Mouse (Mus musculus): ENCODE results near the gene Zfp652.

Gene Zfp652

DNA sequence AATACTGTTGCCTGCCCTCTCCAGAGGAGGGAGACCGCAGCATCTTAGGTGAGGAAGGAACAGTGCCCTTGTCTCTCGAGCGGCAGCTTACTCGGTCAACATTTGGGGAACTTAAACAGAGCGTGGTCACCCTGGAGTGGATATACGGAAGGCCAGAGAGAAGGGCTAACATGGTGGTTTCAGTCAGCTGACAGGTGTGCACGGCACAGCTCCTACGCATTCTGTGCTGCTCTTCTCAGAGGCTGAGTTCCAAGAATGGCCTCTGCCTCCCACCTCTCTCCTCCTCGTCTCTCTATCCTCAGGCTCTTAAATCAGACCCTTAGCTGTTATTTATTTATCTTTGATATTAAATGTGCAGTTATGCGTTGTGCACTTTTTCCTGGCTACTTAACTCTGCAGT is 52.9 kb downstream of the Zfp652 start:
- no peak for DNase-seq (ENCODE audit: low read depth, low spot score)

DNA sequence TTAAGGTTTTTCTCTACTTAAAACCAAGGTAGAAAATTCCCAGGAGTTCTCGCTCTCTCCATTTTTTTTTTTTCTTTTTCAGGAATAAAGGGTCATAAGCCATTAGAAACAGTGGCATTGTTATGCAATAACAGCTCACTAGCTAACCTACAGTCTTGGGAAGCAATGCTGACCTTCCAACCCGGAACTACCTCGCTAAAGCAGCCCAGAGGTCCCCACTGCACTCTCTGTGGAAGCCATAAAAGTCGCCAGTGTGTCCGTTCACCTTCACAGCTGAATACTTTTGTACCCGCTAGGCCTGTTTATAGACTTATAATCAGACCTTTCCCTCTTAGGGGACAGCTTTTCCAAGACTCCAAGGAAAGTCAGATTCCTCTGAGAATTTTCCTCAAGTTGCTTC is 55.8 kb downstream of the Zfp652 start:
- no peak for DNase-seq (ENCODE audit: low read depth, low spot score)

DNA sequence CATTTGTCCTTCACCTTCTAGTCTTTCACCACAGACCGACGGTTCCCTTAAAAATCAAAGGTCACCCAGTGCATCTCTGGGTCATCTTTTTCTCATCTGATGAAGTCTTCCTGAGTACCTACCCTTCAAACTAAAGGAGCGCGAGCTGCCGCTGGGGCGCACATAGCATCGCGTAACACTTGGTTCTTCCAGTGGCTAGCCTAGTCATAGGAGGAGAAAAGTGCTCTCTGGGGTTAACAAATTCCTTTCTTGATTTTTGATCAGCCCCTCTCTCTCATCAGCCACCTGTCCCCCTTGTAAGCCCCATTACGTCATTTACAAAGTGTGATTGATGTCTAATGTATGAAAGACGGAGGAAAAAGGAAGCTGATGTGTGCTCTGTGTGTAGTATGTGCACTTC is 56.7 kb downstream of the Zfp652 start:
- no peak for DNase-seq (ENCODE audit: low read depth, low spot score)

- no peak for DNase-seq (ENCODE audit: low read depth, low spot score)
These were observed 58.4 kb downstream of the Zfp652 start for GRCm38 (mm10) chr11:95770720-95771364.

- DNase-seq (ENCODE audit: low read depth, low spot score) = no peak
These were observed 59.2 kb downstream of the Zfp652 start for GRCm38 (mm10) chr11:95771665-95772064.

DNA sequence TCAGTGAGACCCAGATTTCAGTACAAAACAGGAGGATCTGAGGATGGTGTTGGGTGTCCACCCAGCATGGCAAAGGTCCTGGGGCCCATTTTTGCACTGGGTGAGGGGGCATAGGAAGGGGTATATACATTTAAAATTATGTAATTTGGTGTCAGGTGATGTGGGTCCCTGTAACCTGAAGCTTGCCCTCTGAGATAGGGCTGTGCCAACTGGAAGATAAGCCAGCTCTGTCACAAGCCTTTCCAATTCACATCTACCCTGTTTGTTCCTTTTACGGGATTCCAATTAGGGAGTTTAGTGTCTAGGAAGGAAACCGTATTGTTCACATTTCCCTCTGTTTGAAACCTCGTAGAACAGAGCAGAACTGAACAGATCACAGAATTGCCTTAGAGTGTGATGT is 60.8 kb downstream of the Zfp652 start:
- DNase-seq (ENCODE audit: low read depth, low spot score) = no peak

DNA sequence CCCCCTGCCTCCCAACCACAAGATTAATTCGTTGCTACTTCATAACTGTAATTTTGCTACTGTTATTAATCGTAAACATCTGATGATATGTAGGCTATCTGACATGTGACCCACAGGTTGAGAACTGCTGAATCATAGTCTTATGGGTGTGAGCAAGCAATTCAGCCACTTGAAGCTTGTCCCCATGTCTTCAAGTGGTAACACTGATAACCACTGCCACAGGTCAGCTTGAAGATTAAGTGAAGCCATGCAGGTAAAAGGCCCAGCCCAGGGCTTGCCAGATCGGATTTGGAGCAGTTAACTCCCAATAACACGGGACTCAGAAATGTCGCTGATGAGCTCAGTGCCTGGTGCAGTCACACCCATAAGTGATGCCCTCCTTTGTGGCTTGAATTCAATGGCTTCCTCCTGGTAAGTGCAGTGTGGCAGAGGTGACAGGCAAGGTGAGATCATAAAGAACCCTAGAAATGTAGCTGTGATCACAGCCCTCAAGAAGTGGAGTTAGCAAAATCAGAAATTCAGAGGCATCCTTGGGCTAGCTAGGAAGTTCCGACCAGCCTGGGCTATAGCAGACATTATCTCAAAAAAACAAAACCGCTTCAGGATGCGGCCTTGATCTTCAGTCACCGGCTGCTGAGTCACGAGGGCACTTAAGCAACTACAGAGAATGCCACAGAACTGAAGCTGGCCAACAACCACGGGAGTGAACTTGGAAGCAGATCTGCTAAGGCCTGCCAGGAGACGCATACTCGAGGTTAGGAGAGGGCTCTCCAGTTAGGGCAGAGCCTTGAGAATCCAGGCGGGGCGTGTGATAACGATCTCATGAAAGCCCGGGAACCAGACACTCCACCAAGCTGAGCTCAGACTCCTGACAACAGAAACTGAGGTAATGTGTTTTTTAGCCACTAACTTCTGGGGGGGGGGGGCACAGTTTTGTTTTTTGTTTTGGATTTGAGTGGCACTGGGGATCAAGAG is 65.1 kb downstream of the Zfp652 start:
- DNase-seq (ENCODE audit: low read depth, low spot score) = no peak

DNA sequence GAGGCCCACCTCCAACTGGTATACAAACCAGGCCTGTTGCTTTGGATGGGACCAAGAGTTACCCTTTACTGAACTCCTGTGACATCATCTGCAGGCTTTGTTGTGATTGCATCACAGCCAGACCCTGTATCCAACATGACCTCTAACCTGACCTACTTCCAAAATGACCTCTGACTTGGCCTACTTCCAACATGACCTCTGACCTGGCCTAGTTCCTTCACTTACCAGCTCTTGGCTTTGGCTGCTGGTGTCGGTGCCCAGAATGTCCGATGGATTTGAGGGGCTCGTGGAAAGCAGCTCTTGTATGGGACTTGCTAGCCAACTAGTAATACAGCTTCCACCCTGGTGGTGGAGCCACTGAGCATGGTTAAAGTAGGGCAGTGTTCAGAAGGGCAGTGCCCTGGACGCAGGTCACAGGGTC is 66.4 kb downstream of the Zfp652 start:
- DNase-seq (ENCODE audit: low read depth, low spot score) = no peak

DNA sequence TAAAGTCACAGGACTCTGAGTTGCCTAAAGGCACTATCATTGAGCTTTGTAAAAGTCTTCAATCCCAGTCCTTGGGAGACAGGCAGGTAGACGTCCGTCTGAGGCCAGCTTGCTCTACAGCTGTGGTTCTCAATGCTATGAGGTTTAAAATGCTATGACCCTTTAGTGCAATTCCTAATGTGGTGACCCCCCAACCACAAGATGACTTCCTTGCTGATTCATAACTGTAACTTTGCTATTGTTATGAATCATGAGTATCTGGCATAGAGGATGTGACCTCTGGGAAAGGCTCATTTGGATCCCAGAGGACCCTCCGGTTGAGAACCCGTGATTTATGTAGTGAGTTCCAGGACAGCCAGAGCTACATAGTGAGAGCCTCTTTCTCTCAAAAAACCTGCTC is 66.9 kb downstream of the Zfp652 start:
- no peak for DNase-seq (ENCODE audit: low read depth, low spot score)

- DNase-seq (ENCODE audit: low read depth, low spot score) = no peak
These were observed 68.0 kb downstream of the Zfp652 start for GRCm38 (mm10) chr11:95780480-95780879.

DNA sequence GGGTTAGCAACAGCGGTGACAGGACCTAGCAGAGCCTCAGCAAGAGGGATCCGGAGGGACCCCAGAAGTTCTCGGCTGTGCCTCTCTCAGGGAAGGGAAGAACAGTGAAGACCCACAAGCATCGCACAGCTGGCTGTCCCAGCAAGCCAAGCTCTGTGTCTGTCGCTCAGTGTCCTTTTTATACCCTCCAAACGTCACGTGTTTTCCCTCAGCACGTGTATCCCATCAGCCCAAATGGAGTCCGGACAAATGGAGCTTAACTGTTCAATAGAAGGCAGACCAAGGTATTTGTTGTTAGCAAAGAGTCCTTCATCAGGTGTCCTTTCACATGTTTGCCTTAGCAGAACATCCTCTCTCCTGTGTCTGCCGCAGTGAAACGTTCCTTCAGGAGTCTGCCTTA is 69.1 kb downstream of the Zfp652 start:
- DNase-seq (ENCODE audit: low read depth, low spot score) = no peak

- DNase-seq (ENCODE audit: low read depth, low spot score) = no peak
These were observed 71.0 kb downstream of the Zfp652 start for GRCm38 (mm10) chr11:95783457-95783856.

- no peak for DNase-seq (ENCODE audit: low read depth, low spot score)
These were observed 71.5 kb downstream of the Zfp652 start for GRCm38 (mm10) chr11:95783958-95784357.

DNA sequence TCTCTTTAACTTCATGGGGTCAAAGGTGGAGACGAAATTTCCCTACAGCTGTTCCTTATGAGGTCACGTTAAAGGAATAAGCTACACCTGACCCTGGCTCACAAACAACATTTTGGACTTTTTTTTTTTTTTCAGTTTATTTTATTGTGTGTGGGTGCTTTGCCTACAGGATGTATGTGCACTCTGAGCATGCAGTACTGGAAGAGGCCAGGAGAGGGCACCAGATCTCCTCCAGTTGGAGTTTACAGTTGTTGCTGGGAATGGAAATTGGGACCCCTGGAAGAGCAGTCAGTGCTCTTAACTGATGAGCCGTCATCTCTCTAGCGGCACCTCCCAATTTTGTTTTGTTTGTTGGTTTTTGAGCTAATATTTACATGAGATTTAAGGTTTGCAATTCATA is 73.2 kb downstream of the Zfp652 start:
- no peak for DNase-seq (ENCODE audit: low read depth, low spot score)

DNA sequence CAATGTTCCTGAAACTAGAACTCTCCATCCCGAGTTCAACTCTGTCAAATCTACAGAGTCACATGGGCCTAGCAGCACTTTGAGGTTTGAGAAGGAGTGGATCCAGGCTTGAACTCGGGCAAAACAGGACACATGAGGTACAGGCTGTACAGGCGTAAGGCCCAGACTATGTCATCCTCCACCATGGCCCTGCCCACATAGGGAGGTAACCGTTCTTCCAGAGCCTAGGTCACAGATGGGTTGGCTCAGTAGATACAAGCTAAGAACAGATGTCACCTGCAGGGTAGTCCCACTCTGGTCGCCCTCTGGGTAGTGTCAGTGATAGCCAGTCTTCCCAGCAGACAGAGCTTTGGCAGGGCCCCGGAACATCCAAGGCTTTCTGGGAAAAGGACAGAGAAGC is 74.0 kb downstream of the Zfp652 start:
- no peak for DNase-seq (ENCODE audit: low read depth, low spot score)

DNA sequence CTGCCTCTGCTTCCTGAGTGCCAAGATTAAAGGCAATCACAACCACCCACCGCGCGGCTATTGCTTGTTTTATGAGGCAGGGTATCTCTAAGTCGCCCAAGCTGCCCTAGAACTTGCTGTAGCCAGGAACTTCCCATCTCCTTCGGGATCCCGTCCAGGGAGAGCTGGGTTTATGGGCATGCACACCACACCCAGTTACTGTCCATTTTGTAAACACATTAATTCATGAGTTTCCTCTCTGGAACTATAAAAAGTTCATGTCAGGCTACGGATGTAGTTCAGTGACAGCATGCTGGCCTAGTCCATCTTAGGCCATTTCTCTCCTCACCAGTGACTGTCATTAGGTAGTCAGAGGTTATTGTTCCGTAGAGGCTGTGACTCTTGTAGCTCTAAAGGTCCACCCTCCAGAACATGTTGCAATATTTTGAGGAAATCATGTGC is 77.0 kb downstream of the Zfp652 start:
- no peak for DNase-seq (ENCODE audit: low read depth, low spot score)

DNA sequence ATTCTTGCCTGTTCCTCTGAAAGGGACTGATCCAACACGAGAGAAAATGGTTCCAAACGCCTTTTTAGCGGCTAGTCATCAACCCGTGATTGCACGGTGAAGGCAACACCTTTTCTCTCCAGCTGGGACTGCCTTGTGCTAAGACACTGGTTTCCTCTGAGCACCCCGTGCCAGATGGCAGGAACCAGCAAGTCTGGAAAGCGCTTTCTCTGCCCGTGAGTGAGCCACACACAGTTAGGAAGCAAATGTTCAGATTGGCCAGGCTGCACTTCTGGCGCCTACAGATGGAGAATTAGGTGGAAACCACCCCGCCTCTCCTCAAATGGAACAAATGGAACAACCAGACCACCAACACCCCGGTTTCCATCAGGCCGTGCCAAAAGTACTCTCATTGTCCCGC is 79.3 kb downstream of the Zfp652 start:
- DNase-seq (ENCODE audit: low read depth, low spot score) = no peak

DNA sequence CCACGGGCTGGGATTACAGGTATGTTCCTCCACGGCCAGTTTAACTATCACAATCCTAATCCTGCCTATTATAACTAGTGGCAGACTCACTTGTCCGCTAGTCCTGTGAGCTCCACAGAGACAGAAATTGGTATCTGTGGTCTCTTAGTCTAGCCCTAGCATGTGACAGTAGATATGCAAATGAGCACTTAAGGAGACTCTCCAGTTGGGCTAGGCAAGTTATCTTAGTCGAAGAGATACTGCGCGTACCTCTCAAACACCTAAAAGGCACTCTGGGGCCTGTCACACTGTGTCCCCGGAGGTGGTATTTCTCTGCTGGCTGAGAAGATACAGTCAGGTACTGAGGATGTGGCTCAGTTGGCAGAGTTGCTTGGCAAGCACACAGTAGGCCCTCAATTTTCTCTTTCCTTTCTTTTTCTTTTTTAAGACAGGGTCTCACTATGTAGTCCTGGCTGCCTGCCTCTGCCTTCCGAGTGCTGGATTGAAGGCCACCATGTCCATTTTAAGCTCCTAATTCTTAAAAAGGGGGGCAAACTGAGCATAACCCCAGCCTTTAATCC is 80.6 kb downstream of the Zfp652 start:
- no peak for DNase-seq (ENCODE audit: low read depth, low spot score)

GRCm38 (mm10) chr11:95794201-95794600 is 81.7 kb downstream of the Zfp652 start:
- no peak for DNase-seq (ENCODE audit: low read depth, low spot score)

DNA sequence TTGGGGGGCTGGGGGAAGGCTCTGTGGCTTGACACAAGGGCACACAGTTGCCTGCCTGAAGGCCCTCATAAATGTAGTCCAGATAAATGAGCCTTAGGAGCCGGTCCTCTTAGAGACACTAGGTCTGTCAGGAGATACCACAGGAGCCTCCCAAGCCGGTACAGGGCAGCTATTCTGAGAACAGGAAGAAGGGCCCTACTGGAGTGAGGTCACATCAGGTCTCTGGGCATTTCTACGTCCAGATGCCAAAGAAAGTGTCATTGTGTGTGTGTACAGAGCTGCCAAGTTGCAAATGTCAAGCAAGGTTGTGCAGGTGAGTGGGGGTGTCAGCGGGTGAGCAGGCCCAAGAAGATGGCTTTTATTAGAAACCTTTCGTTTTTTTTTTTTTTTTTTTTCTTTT is 83.1 kb downstream of the Zfp652 start:
- DNase-seq (ENCODE audit: low read depth, low spot score) = no peak

DNA sequence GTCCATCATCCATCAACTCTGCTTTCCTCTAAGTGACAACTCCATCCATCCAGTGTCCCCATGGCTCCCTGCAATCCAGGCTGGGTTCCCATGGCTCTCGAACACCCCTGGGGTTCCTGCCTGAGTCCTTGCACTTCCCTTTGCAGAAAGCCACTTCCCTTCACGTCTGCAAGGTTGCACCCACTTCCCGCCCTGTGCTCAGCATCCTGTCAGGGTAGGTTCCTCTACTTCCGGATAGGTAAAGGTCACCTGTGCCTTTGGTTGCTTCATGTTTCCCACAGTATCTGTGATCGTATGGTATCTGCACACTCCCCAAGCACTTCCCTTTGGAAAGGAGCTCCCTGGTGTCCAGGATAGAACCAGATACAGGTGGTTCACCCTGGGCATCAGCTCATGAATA is 92.5 kb downstream of the Zfp652 start:
- DNase-seq (ENCODE audit: low read depth, low spot score) = no peak

DNA sequence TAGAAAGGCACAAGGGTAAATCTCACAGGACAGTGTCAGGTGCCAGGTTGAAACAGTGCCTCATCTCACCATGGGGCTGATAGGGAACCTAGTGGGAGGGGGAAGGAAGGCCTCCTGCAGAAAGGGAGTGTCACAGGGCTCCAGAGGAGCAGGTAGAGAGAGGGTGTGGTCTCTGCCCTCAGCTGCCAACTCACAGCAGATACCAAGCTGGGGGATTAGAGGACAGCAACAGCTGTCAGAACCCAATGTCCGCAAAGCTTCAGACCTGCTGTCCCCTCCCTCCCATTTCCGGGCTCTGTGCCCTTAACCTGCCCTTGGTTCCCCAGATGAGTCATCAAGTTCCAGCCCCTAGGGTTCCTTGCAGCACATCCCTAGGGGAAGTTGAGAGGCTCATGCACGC is 93.1 kb downstream of the Zfp652 start:
- DNase-seq (ENCODE audit: low read depth, low spot score) = no peak

DNA sequence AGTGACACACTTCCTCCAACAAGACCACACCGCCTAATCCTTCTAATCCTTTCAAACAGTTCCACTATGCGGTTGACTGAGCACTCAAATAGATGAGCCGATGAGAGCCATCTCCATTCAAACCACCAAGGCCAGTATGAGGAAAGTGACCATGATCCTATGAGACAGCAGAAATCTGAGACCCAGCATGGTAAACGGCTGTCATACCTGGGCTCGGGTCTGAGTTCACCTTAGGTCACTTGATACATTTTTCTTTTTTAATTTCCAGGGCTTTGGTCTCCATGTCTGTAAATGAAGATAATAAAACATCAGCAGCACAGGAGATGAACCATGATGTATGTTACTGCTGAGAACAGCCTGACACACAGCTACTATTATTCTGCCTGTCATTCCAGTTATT is 95.4 kb downstream of the Zfp652 start:
- no peak for DNase-seq (ENCODE audit: low read depth, low spot score)
